Mouse (Mus musculus) CH12.LX (cell line): Measurements from ENCODE around the gene Scaf11.

Experiments used
- BHLHE40 ChIP-seq: IDR thresholded peaks from 2 replicates; pipeline ENCODE4 v1.6.1; 2011; ENCODE audit warnings: mild to moderate bottlenecking, low read depth, low read length, improper control_type of control experiment
- CHD2 ChIP-seq: IDR thresholded peaks from 2 replicates; pipeline ENCODE4 v1.6.1; 2011; ENCODE audit warnings: low read length, improper control_type of control experiment
- CTCF ChIP-seq, 2 experiments: IDR thresholded peaks in 1 of 2; conservative IDR thresholded peaks in 1 of 2; 2 replicates each; pipeline ENCODE4 v1.5.1; 2011 to 2012; ENCODE audit warnings: low read depth in 2 of 2, low read length in 2 of 2, improper control_type of control experiment in 1 of 2, inconsistent platforms in 1 of 2, mild to moderate bottlenecking in 1 of 2, moderate library complexity in 1 of 2
- GABPA ChIP-seq: IDR thresholded peaks from 2 replicates; pipeline ENCODE4 v1.6.1; 2012; ENCODE audit warnings: low read depth, low read length, improper control_type of control experiment, inconsistent platforms; ENCODE audit not compliant: insufficient replicate concordance
- HCFC1 ChIP-seq: IDR thresholded peaks from 2 replicates; pipeline ENCODE4 v1.6.1; 2012; ENCODE audit warnings: low read depth, mild to moderate bottlenecking, inconsistent platforms, low read length, improper control_type of control experiment
- JUN ChIP-seq: IDR thresholded peaks from 2 replicates; pipeline ENCODE4 v1.6.1; 2011; ENCODE audit warnings: low read depth, mild to moderate bottlenecking, low read length, improper control_type of control experiment, moderate library complexity; ENCODE audit not compliant: insufficient read depth
- JUND ChIP-seq: conservative IDR thresholded peaks from 2 replicates; pipeline ENCODE4 v1.6.1; 2011; ENCODE audit warnings: low read depth, low read length, improper control_type of control experiment
- KAT2A ChIP-seq: IDR thresholded peaks from 2 replicates; pipeline ENCODE4 v1.6.1; 2012; ENCODE audit warnings: low read length, improper control_type of control experiment, inconsistent platforms; ENCODE audit not compliant: insufficient replicate concordance
- MAZ ChIP-seq: IDR thresholded peaks from 2 replicates; pipeline ENCODE4 v1.6.1; 2012; ENCODE audit warnings: low read depth, mild to moderate bottlenecking, inconsistent platforms, low read length, improper control_type of control experiment, moderate library complexity
- POLR2A ChIP-seq: IDR thresholded peaks from 2 replicates; pipeline ENCODE4 v1.6.1; 2011; ENCODE audit warnings: low read depth, mild to moderate bottlenecking, improper control_type of control experiment, low read length
- RAD21 ChIP-seq: IDR thresholded peaks from 2 replicates; pipeline ENCODE4 v1.6.1; 2011; ENCODE audit warnings: low read depth, mild to moderate bottlenecking, low read length, improper control_type of control experiment, moderate library complexity
- TCF12 ChIP-seq: IDR thresholded peaks from 2 replicates; pipeline ENCODE4 v1.6.1; 2014; ENCODE audit warnings: low read depth, mild to moderate bottlenecking, inconsistent platforms, low read length, improper control_type of control experiment
- USF1 ChIP-seq: IDR thresholded peaks from 2 replicates; pipeline ENCODE4 v1.6.1; 2014; ENCODE audit warnings: low read depth, mild to moderate bottlenecking, inconsistent platforms, low read length, improper control_type of control experiment

DNA sequence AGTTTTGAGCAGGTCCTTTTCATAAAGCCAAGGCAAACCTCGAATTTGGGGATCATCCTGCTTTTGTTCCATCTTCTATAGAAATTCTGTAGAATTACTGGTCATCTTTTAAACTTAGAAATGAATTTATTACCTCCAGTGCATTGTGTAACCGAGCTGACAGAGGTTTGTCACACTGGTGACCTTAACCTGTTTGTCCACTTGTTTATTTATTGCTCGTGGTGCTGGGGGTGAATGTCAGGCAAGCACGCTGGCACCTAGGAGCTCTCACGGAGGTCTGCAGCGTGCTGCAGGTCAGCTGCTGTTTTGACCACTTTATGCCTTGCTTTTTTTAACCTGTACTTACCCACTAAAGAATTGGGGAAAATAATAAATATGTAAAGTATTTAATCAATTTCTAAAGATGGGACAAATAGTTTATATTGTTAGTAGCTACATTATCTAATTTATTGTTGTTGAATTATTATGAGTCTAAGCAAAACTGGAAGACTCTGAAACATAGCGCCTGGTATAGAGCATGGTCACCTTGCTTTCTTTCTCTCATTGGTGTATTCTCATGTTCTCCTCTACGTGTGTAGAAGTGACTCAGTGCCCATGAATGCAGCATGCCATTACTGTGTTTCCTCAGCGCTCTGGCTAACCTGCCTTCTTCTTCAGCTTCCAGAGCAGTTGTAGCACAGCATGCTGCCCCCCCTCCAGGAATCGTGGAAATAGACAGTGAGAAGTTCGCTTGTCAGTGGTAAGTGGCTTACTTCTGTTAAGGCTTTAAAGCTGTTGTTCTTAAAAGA is 94.3 kb downstream of the Scaf11 start:
- TF ChIP-seq CHD2 (no peak), POLR2A (no peak), CTCF (conservative IDR thresholded peaks at IDR 0.05 in 1 of 2, IDR thresholded peaks at IDR 0.05 in 1 of 2; ENCODE audit: low read depth in 2 of 2, low read length in 2 of 2) (no peak), MAZ (no peak), GABPA (no peak), RAD21 (no peak), BHLHE40 (no peak), KAT2A (no peak), JUND (no peak), HCFC1 (no peak), JUN (no peak), USF1 (no peak), TCF12 (no peak)
